Mouse (Mus musculus) liver, embryonic 14.5 days (tissue): ENCODE results near the gene Usp36. TPM values are rescaled to one million over a fixed set of nuclear protein-coding genes. Genes with fewer than 3 reads are reported as not detected.
"Not testable (repeated sequence)": the region's sequence is repeated elsewhere in the genome, so short reads cannot be mapped to it uniquely, and the experiment has no call there.

ENCODE experiments used
- ATAC-seq: fragments of 200-750 bp; cut with Nextera tagmentation; 2 replicates; pipeline ENCODE4 v1.8.0; 2017; ENCODE audit warnings: moderate number of reproducible peaks, mild to moderate bottlenecking, moderate library complexity; ENCODE audit not compliant: insufficient read depth
- DNase-seq, 3 experiments: peaks; one replicate each; pipeline ENCODE4 v3.0.0-alpha.2; 2012 to 2013; ENCODE audit warnings: low read depth in 3 of 3, low spot score in 3 of 3
- H3K27ac ChIP-seq: fragments of 300-500 bp; sonication (generic); 2 replicates; pipeline ENCODE4 v1.5.1; 2014; ENCODE audit warnings: moderate library complexity, mild to moderate bottlenecking, control low read depth, inconsistent platforms
- H3K27me3 ChIP-seq: fragments of 300-500 bp; sonication (generic); 2 replicates; pipeline ENCODE4 v1.6.1; 2014; ENCODE audit warnings: mild to moderate bottlenecking, low read length, moderate library complexity; ENCODE audit not compliant: control insufficient read depth, insufficient read depth
- H3K36me3 ChIP-seq: fragments of 300-500 bp; sonication (generic); replicated peaks from 2 replicates; pipeline ENCODE4 v1.6.1; 2014; ENCODE audit warnings: low read depth; ENCODE audit not compliant: control insufficient read depth, insufficient read depth
- H3K4me1 ChIP-seq, 2 experiments: fragments of 200-500 bp in 1 of 2; fragments of 300-500 bp in 1 of 2; sonication (generic) in 1 of 2; replicated peaks; 2 replicates each; pipeline ENCODE4 v1.6.1; 2012 to 2014; ENCODE audit warnings: antibody characterized with exemption in 1 of 2, inconsistent platforms in 1 of 2, low read length in 1 of 2; ENCODE audit not compliant: control insufficient read depth in 2 of 2, insufficient read depth in 2 of 2
- H3K4me2 ChIP-seq: fragments of 300-500 bp; sonication (generic); 2 replicates; pipeline ENCODE4 v1.6.1; 2014; ENCODE audit warnings: low read depth, mild to moderate bottlenecking, control low read depth, moderate library complexity
- H3K4me3 ChIP-seq, 2 experiments: fragments of 200-500 bp in 1 of 2; fragments of 300-500 bp in 1 of 2; sonication (generic) in 1 of 2; 2 replicates each; pipeline ENCODE4 v1.5.1; 2012 to 2014; ENCODE audit warnings: low read depth in 2 of 2, low read length in 2 of 2, mild to moderate bottlenecking in 2 of 2, control low read depth in 1 of 2, inconsistent platforms in 1 of 2, moderate library complexity in 1 of 2; ENCODE audit not compliant: insufficient read depth in 1 of 2
- H3K9ac ChIP-seq: fragments of 300-500 bp; sonication (generic); replicated peaks from 2 replicates; pipeline ENCODE4 v1.6.1; 2014; ENCODE audit warnings: mild to moderate bottlenecking, control low read depth, moderate library complexity
- H3K9me3 ChIP-seq: fragments of 300-500 bp; sonication (generic); 2 replicates; pipeline ENCODE4 v1.6.1; 2016; ENCODE audit warnings: low read length, mixed read lengths; ENCODE audit not compliant: control insufficient read depth
- CTCF ChIP-seq: IDR thresholded peaks from 2 replicates; pipeline ENCODE4 v1.5.1; 2016; ENCODE audit warnings: antibody characterized with exemption, low read depth, control low read depth
- EP300 ChIP-seq: IDR thresholded peaks from 2 replicates; pipeline ENCODE4 v1.6.1; 2016; ENCODE audit warnings: antibody characterized with exemption, low read depth
- WGBS: fragments of 180-500 bp; shearing (Covaris S2); extraction: QIAGEN DNeasy Blood & Tissue Kit; methylation state at CpG from one replicate; pipeline ENCODE4 v1.1.7; 2014; ENCODE audit not compliant: insufficient replicate concordance; 5-methylcytosine and 5-hydroxymethylcytosine counted together
- polyA plus RNA-seq, 2 experiments: library from polyadenylated mRNA; depleted of rRNA in 1 of 2; stranded (reverse) in 1 of 2; unstranded in 1 of 2; fragments of >200 nt; fragmentation: Nextera tagmentation in 1 of 2; extraction: Ambion mirVana in 1 of 2; gene quantifications; 2 replicates each; pipeline versions ENCODE4 v1.2.1 to v1.2.3; 2012 to 2014

The Usp36 gene
- polyA plus RNA-seq, 2 experiments = 4.1 to 5.3 TPM

DNA sequence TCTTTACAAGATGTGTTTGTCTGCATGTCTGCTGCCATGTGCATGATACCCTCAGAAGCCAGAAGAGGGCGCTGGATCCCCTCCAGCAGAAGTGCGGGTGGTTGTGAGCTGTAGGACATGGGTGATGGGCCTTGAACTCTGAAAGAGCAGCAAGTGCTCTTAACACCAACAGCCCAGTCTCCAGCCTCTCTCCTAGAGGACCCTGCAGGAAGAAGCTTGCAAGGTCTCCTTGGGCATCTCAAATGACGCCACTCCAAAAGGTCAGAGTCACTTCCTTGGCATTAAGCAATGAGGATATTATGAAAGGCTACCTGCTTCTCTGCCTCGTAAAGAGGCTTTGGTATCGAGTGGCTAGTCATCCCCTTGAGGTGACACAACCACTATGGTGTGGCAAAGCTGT lies 28.6 kb upstream of the Usp36 start:
- Histone ChIP-seq H3K4me1 (peaks cover 0 to under 1% of the 10 kb centered on the region in 2 experiments; a peak in 1 of 4 replicates), H3K27ac (no peak overlapping the region), H3K4me2 (no peak overlapping the region), H3K9me3 (no peaks in the 10 kb centered on the region), H3K36me3 (no peaks in the 10 kb centered on the region), H3K4me3 (no peak overlapping the region), H3K9ac (no peak overlapping the region), H3K27me3 (no peaks in the 10 kb centered on the region)
- WGBS = 45% methylated on average over 5 of the region's 5 CpGs
- DNase-seq (peak in 1 of 3 experiments; percentile 9), ATAC-seq (no peak)
- TF ChIP-seq CTCF (peak; percentile 64), EP300 (no peak)

- ATAC-seq = no peak
- WGBS = 20% methylated on average over 7 of the region's 7 CpGs
- DNase-seq = peak in 1 of 3 experiments; percentile 32
Measured at GRCm38 (mm10) chr11:118317129-118317528, 27.1 kb upstream of the Usp36 start.

GRCm38 (mm10) chr11:118316231-118316806 lies 26.3 kb upstream of the Usp36 start:
- no peak overlapping the region for H3K4me3 ChIP-seq
- H3K36me3 ChIP-seq = no peaks in the 10 kb centered on the region
- H3K9me3 ChIP-seq = no peaks in the 10 kb centered on the region
- peaks cover 0 to 4% of the 10 kb centered on the region in 2 experiments; a peak in 2 of 4 replicates for H3K4me1 ChIP-seq
- WGBS = 25% methylated on average over 8 of the region's 8 CpGs
- ATAC-seq (peak; percentile 72; the same call in 1 of the 2 replicates), DNase-seq (no peak)
- no peak overlapping the region for H3K9ac ChIP-seq
- H3K4me2 ChIP-seq = no peak overlapping the region
- no peak for TF ChIP-seq EP300
- no peak for TF ChIP-seq CTCF
- H3K27ac ChIP-seq = no peak overlapping the region
- no peaks in the 10 kb centered on the region for H3K27me3 ChIP-seq

More at GRCm38 (mm10) chr11:118317129-118317528, 27.1 kb upstream of the Usp36 start:
- Histone ChIP-seq H3K4me3 (no peak overlapping the region), H3K9me3 (no peaks in the 10 kb centered on the region), H3K4me2 (no peak overlapping the region), H3K27me3 (no peaks in the 10 kb centered on the region), H3K9ac (no peak overlapping the region), H3K4me1 (no peaks in the 10 kb centered on the region; a peak in 1 of 4 replicates), H3K36me3 (no peaks in the 10 kb centered on the region), H3K27ac (no peak overlapping the region)
- peak; percentile 86 for TF ChIP-seq CTCF
- TF ChIP-seq EP300 = no peak

GRCm38 (mm10) chr11:118312132-118312723 lies 22.2 kb upstream of the Usp36 start:
- Histone ChIP-seq H3K27me3 (no peaks in the 10 kb centered on the region), H3K4me1 (peaks cover 0 to 4% of the 10 kb centered on the region in 2 experiments; a peak in 2 of 4 replicates), H3K4me2 (no peak overlapping the region), H3K36me3 (no peaks in the 10 kb centered on the region), H3K9ac (no peak overlapping the region), H3K4me3 (no peak overlapping the region), H3K9me3 (no peaks in the 10 kb centered on the region), H3K27ac (no peak overlapping the region)
- ATAC-seq (no peak), DNase-seq (no peak)
- 49% methylated on average over 6 of the region's 6 CpGs for WGBS
- no peak for TF ChIP-seq EP300
- no peak for TF ChIP-seq CTCF

GRCm38 (mm10) chr11:118307962-118308361 lies 17.9 kb upstream of the Usp36 start:
- DNase-seq = not testable (repeated sequence)
- WGBS = 54% methylated on average over 2 of the region's 2 CpGs

GRCm38 (mm10) chr11:118303959-118304358 lies 13.9 kb upstream of the Usp36 start:
- not testable (repeated sequence) for DNase-seq, H3K36me3 ChIP-seq, H3K4me3 ChIP-seq, H3K27ac ChIP-seq, H3K4me1 ChIP-seq, H3K9me3 ChIP-seq, ATAC-seq, H3K9ac ChIP-seq, H3K27me3 ChIP-seq, H3K4me2 ChIP-seq
- 59% methylated on average over 4 of the region's 4 CpGs for WGBS

More at GRCm38 (mm10) chr11:118307962-118308361, 17.9 kb upstream of the Usp36 start:
- H3K9me3 ChIP-seq, H3K36me3 ChIP-seq, H3K4me1 ChIP-seq, H3K9ac ChIP-seq, H3K4me3 ChIP-seq, H3K4me2 ChIP-seq, H3K27me3 ChIP-seq, ATAC-seq, H3K27ac ChIP-seq: not testable (repeated sequence)
